Mouse (Mus musculus) neural tube, embryonic 10.5 days (tissue): ENCODE measurements around the gene Gngt1.
A peak's percentile ranks its signal among the peaks of the same experiment; 100 is the strongest.

ENCODE experiments used
- DNase-seq: peaks from one replicate; pipeline ENCODE4 v3.0.0-alpha.2; 2017; ENCODE audit warnings: low spot score; ENCODE audit errors: extremely low spot score

The Gngt1 gene

GRCm38 (mm10) chr6:3993492-3993891 lies at the start of gene Gngt1:
Gene Gngt1 (plus strand): TSS chr6:3993792.
- no peak for DNase-seq

GRCm38 (mm10) chr6:3954969-3955368 lies 38.6 kb upstream of the Gngt1 start:
- no peak for DNase-seq

GRCm38 (mm10) chr6:3967676-3968626 lies 25.6 kb upstream of the Gngt1 start:
- DNase-seq, result peak; percentile 25

- no peak for DNase-seq
Observed at GRCm38 (mm10) chr6:3973679-3974078, 19.9 kb upstream of the Gngt1 start.

GRCm38 (mm10) chr6:3982661-3983284 lies 10.8 kb upstream of the Gngt1 start:
- no peak for DNase-seq

GRCm38 (mm10) chr6:3988750-3989149 lies 4.8 kb upstream of the Gngt1 start, which contains the start of gene Tfpi2:
Gene Tfpi2 (minus strand): TSS chr6:3988919.
- DNase-seq, result no peak

- DNase-seq, result no peak
Observed at GRCm38 (mm10) chr6:3998089-3998488, 4.5 kb downstream of the Gngt1 start.

GRCm38 (mm10) chr6:3999296-3999695 lies 5.7 kb downstream of the Gngt1 start:
- DNase-seq, result no peak

GRCm38 (mm10) chr6:4000716-4001115 lies 7.1 kb downstream of the Gngt1 start:
- DNase-seq, result no peak

GRCm38 (mm10) chr6:4003445-4003844 lies 9.9 kb downstream of the Gngt1 start:
- DNase-seq, result no peak

- DNase-seq, result peak; percentile 62
Observed at GRCm38 (mm10) chr6:4003890-4004306, 10.3 kb downstream of the Gngt1 start, which contains the start of gene Gng11. Gene Gng11 (plus strand): TSS chr6:4003904.

- no peak for DNase-seq
Observed at GRCm38 (mm10) chr6:4004808-4005207, 11.2 kb downstream of the Gngt1 start.

GRCm38 (mm10) chr6:4008501-4009040 lies 15.0 kb downstream of the Gngt1 start:
- no peak for DNase-seq

- DNase-seq, result no peak
Observed at GRCm38 (mm10) chr6:4009548-4009947, 16.0 kb downstream of the Gngt1 start.

- no peak for DNase-seq
Observed at GRCm38 (mm10) chr6:4022645-4023044, 29.1 kb downstream of the Gngt1 start.

GRCm38 (mm10) chr6:4026367-4026766 lies 32.8 kb downstream of the Gngt1 start:
- no peak for DNase-seq

- no peak for DNase-seq
Observed at GRCm38 (mm10) chr6:4030956-4031355, 37.4 kb downstream of the Gngt1 start.

- DNase-seq, result no peak
Observed at GRCm38 (mm10) chr6:4041821-4042220, 48.2 kb downstream of the Gngt1 start.
